Comparison of ENCODE assay signal across 27 mouse cellular contexts in the genomic region with DNA sequence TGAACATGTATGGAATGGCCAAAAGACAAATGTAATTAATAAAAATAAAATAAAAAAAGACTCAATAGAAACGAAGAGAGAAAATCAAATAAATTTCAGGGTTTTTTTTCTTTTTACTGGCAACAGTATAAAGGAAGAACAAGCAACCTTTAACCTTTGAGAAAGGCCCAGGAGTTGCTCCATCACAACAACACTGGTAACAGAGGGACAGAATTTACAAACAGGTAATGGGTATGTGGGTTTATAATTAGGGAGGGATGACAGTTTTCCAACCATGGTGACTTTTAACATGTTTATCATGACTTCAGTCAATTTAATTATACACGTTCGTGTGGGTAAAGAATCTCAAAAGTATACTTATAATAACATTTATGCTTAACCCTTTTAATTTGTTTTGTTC. TPM values are rescaled to one million over a fixed set of nuclear protein-coding genes. Genes with fewer than 3 reads are reported as not detected.
"Had no signal": no experiment of that assay in that cellular context is flagged by ENCODE, and none has a peak within 500 bp of the region (broad histone marks: within the 10 kb centered on the region; RNA-seq: fewer than 3 reads in every experiment).

No protein-coding gene starts in this region.

- ATAC-seq: forebrain, embryonic 13.5 days; forebrain, embryonic 14.5 days; forebrain, embryonic 15.5 days; forebrain, embryonic 16.5 days; forebrain, postnatal 0 days had no signal

- DNase-seq: cerebellum, adult 2 months; cerebellum, adult 8-10 months; cerebellum, adult 9-10 months; cerebellum, adult 9-11 months; cerebellum, postnatal 10 days; cerebellum, postnatal 14 days; cerebellum, postnatal 25 days; cerebellum, postnatal 36 days; embryo, embryonic 11 days; forebrain, postnatal 0 days; gastrocnemius, adult 2 months; gastrocnemius, postnatal 10 days; gastrocnemius, postnatal 14 days; gastrocnemius, postnatal 25 days; heart, adult 11 months had no signal

- H3K9me3 ChIP-seq: embryonic facial prominence, embryonic 10.5 days; embryonic facial prominence, embryonic 12.5 days; embryonic facial prominence, embryonic 13.5 days; embryonic facial prominence, embryonic 15.5 days; forebrain, embryonic 10.5 days; forebrain, embryonic 12.5 days; forebrain, embryonic 13.5 days; forebrain, embryonic 15.5 days had no signal

- H3K4me2 ChIP-seq: embryonic facial prominence, embryonic 12.5 days; embryonic facial prominence, embryonic 13.5 days; embryonic facial prominence, embryonic 15.5 days; forebrain, embryonic 12.5 days; forebrain, embryonic 13.5 days; forebrain, embryonic 15.5 days had no signal

- H3K36me3 ChIP-seq: embryonic facial prominence, embryonic 10.5 days; embryonic facial prominence, embryonic 12.5 days; embryonic facial prominence, embryonic 13.5 days; embryonic facial prominence, embryonic 15.5 days; forebrain, embryonic 10.5 days; forebrain, embryonic 12.5 days; forebrain, embryonic 15.5 days had no signal

- H3K4me3 ChIP-seq: embryonic facial prominence, embryonic 10.5 days; embryonic facial prominence, embryonic 12.5 days; embryonic facial prominence, embryonic 13.5 days; embryonic facial prominence, embryonic 15.5 days; erythroblast, embryonic 14.5 days; forebrain, embryonic 10.5 days; forebrain, embryonic 12.5 days; forebrain, embryonic 13.5 days; forebrain, embryonic 15.5 days; gastrocnemius, adult 2 months; heart, adult 2 months had no signal

- H3K27me3 ChIP-seq: embryonic facial prominence, embryonic 12.5 days; embryonic facial prominence, embryonic 13.5 days; embryonic facial prominence, embryonic 15.5 days; forebrain, embryonic 12.5 days; forebrain, embryonic 13.5 days; forebrain, embryonic 15.5 days had no signal

- H3K4me1 ChIP-seq: embryonic facial prominence, embryonic 10.5 days; embryonic facial prominence, embryonic 12.5 days; embryonic facial prominence, embryonic 15.5 days; forebrain, embryonic 10.5 days; forebrain, embryonic 12.5 days; forebrain, embryonic 13.5 days; forebrain, embryonic 15.5 days had no signal

- H3K27ac ChIP-seq: embryonic facial prominence, embryonic 10.5 days; embryonic facial prominence, embryonic 12.5 days; embryonic facial prominence, embryonic 13.5 days; embryonic facial prominence, embryonic 15.5 days; forebrain, embryonic 10.5 days; forebrain, embryonic 12.5 days; forebrain, embryonic 13.5 days; forebrain, embryonic 15.5 days; heart, adult 2 months had no signal

- H3K9ac ChIP-seq: embryonic facial prominence, embryonic 12.5 days; embryonic facial prominence, embryonic 13.5 days; embryonic facial prominence, embryonic 15.5 days; forebrain, embryonic 12.5 days; forebrain, embryonic 13.5 days; forebrain, embryonic 15.5 days; forebrain, postnatal 0 days had no signal

RNA-seq across cellular contexts. Expression of a gene that starts 15.2 kb away (rescaled TPM):
- polyA plus RNA-seq: erythroblast, embryonic 14.5 days had no signal
